Mouse (Mus musculus) liver, adult 2 months (tissue): ENCODE measurements around the gene Nelfcd.

Source experiments
- CTCF ChIP-seq: fragments of 200-500 bp; IDR thresholded peaks from 2 replicates; pipeline ENCODE4 v1.5.1; 2011; ENCODE audit warnings: low read depth, low read length, control low read depth
- POLR2A ChIP-seq: fragments of 200-500 bp; IDR thresholded peaks from 2 replicates; pipeline ENCODE4 v1.6.1; 2011; ENCODE audit warnings: low read length, control low read depth; ENCODE audit not compliant: insufficient read depth; ENCODE audit errors: extremely low read depth

GRCm38 (mm10) chr2:174391936-174392335 lies 23.7 kb upstream of the Nelfcd start:
- no peak for TF ChIP-seq POLR2A
- no peak for TF ChIP-seq CTCF
